Mouse (Mus musculus) midbrain, embryonic 13.5 days (tissue): ENCODE measurements around the gene Ogfod3. TPM values are rescaled to one million over a fixed set of nuclear protein-coding genes. Genes with fewer than 3 reads are reported as not detected.

Source experiments
- ATAC-seq: fragments of 200-750 bp; cut with Nextera tagmentation; 2 replicates; pipeline ENCODE4 v1.8.0; 2017; ENCODE audit warnings: mild to moderate bottlenecking, moderate TSS enrichment, moderate library complexity
- H3K27ac ChIP-seq: fragments of 300-500 bp; sonication (generic); 2 replicates; pipeline ENCODE4 v1.5.1; 2015; ENCODE audit warnings: inconsistent platforms, mild to moderate bottlenecking, moderate library complexity
- H3K27me3 ChIP-seq: fragments of 300-500 bp; sonication (generic); 2 replicates; pipeline ENCODE4 v1.6.1; 2015; ENCODE audit warnings: mild to moderate bottlenecking, inconsistent platforms
- H3K36me3 ChIP-seq: fragments of 300-500 bp; sonication (generic); 2 replicates; pipeline ENCODE4 v1.6.1; 2015; ENCODE audit warnings: mild to moderate bottlenecking, inconsistent platforms
- H3K4me1 ChIP-seq: fragments of 300-500 bp; sonication (generic); replicated peaks from 2 replicates; pipeline ENCODE4 v1.6.1; 2015; ENCODE audit warnings: inconsistent platforms
- H3K4me2 ChIP-seq: fragments of 300-500 bp; sonication (generic); replicated peaks from 2 replicates; pipeline ENCODE4 v1.6.1; 2015; ENCODE audit warnings: moderate library complexity, mild to moderate bottlenecking, inconsistent platforms
- H3K4me3 ChIP-seq: fragments of 300-500 bp; sonication (generic); replicated peaks from 2 replicates; pipeline ENCODE4 v1.5.1; 2015; ENCODE audit warnings: mild to moderate bottlenecking, inconsistent platforms
- H3K9ac ChIP-seq: fragments of 300-500 bp; sonication (generic); replicated peaks from 2 replicates; pipeline ENCODE4 v1.6.1; 2015; ENCODE audit warnings: mild to moderate bottlenecking, inconsistent platforms
- H3K9me3 ChIP-seq: fragments of 300-500 bp; sonication (generic); 2 replicates; pipeline ENCODE4 v1.6.1; 2016; ENCODE audit warnings: mild to moderate bottlenecking, inconsistent platforms
- WGBS: fragments of 180-500 bp; shearing (Covaris S2); methylation state at CpG from one replicate; pipeline ENCODE4 v1.1.7; 2015; 5-methylcytosine and 5-hydroxymethylcytosine counted together
- polyA plus RNA-seq: library from polyadenylated mRNA; unstranded; fragments of >200 nt; fragmentation: Nextera tagmentation; extraction: Ambion mirVana; gene quantifications from 2 replicates; pipeline ENCODE4 v1.2.1, GENCODE M21; 2015

Ogfod3 gene
- polyA plus RNA-seq, 1 experiment from 2014 or later = 22.9 TPM

DNA sequence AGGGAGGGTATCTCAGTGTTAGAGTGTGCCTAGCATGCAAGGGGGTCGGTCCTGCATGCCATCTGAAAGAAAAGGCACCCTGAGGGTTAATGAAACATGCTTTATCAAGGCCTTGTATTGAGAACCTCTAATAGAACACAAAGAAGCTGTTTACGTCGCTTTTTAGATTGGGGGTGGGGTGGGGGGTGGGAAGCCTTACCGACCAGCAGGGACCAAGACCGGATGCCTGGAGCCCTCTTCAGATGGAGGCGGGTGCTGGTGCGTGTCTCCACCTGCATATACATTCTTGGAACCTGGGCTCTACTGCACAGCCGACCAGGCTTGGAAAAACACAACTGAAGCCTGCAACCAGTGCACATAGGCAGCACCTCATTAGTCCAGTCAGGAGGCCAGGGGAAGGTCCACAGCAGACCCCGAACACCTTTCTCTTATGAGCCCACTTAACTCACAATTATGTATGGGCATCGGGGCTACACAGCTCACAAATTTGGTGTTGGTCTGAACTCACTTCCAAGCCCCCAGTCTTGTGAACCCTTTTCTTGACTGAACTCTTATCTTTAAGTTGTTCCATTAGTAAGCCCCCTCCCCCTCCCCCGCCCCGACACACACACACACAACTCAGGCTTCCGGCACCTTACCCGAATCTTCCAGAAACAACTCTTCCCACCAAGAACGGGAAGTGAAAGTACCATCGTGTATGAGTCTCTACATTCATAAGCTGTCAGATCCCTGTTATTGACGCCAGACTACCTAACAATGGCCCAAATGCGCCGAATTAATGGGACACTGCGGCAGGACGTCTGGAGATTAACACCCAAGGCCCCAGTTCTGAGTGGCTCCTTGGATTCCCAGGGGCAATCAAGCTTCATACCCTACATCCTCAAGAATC is 23.9 kb upstream of the Ogfod3 start:
- WGBS = 30% methylated on average over 21 of the region's 21 CpGs
- Histone ChIP-seq H3K4me3 (peak overlapping the region; percentile 68), H3K36me3 (peaks cover 38% of the 10 kb centered on the region), H3K27me3 (no peaks in the 10 kb centered on the region), H3K4me1 (peaks cover 26% of the 10 kb centered on the region), H3K27ac (peak overlapping the region; percentile 57), H3K4me2 (peak overlapping the region; percentile 70), H3K9me3 (no peaks in the 10 kb centered on the region), H3K9ac (peak overlapping the region; percentile 72)
- ATAC-seq = peak; percentile 53

DNA sequence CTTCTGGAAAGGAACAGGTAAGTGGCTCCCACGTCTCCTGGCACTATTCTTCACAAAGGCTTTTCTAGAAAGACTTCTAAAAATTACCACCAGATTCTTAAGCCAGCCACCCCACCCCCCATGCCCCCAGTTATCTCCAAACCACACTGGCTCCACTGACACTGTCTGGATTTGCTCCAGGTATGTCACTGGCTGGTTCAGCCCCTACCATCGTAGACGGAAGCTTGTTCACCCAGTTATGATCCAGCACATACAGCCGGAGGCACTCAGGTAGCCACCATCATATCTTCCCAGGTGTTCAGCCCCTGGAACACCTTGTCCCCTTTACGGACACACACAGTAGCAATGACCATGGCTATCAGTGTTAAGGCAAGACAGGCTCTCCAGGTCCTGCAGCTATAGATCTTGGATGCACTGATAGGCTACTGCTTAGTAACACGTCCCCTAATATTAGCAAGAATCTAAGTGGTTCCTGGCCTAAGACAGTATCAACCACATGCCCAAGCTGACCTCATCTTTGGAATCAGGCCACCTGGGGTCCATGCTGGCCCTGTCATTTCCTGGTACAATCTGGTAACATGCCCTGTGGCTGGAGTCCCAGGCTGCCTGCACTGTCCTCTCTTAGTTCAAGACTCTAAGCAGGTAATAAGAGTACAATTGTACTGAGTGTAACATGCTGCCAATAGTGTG is 17.0 kb upstream of the Ogfod3 start:
- WGBS = 91% methylated on average over 6 of the region's 6 CpGs
- Histone ChIP-seq H3K27ac (no peak overlapping the region), H3K9ac (no peak overlapping the region), H3K4me1 (no peaks in the 10 kb centered on the region), H3K27me3 (no peaks in the 10 kb centered on the region), H3K9me3 (no peaks in the 10 kb centered on the region), H3K4me3 (no peak overlapping the region), H3K4me2 (no peak overlapping the region), H3K36me3 (peaks cover 95% of the 10 kb centered on the region)
- no peak for ATAC-seq

DNA sequence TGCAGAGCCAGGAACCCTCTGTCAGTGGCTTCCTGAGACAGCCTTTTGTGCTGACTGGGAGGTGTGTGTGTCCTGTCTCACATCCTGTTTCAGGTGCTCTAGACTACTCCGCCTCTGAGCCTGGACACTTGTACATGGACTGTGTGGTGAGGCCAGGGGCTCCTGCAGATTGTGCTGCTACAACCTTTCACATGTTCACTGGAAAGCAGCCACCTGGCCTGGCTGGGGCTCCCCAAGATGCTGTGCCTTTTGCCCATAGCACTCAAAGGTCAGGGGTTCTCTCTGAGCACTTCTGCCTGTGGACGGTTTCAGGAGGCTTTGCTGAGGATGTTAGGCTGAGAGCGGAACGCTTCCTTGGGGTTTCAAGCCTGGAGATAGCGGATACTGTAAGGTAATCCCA is 16.3 kb upstream of the Ogfod3 start:
- no peak for ATAC-seq
- no peak overlapping the region for H3K27ac ChIP-seq
- H3K9ac ChIP-seq = no peak overlapping the region
- H3K4me2 ChIP-seq = no peak overlapping the region
- peaks cover 95% of the 10 kb centered on the region for H3K36me3 ChIP-seq
- no peaks in the 10 kb centered on the region for H3K27me3 ChIP-seq
- H3K9me3 ChIP-seq = no peaks in the 10 kb centered on the region
- H3K4me3 ChIP-seq = no peak overlapping the region
- WGBS = 92% methylated on average over 5 of the region's 5 CpGs
- H3K4me1 ChIP-seq = no peaks in the 10 kb centered on the region

DNA sequence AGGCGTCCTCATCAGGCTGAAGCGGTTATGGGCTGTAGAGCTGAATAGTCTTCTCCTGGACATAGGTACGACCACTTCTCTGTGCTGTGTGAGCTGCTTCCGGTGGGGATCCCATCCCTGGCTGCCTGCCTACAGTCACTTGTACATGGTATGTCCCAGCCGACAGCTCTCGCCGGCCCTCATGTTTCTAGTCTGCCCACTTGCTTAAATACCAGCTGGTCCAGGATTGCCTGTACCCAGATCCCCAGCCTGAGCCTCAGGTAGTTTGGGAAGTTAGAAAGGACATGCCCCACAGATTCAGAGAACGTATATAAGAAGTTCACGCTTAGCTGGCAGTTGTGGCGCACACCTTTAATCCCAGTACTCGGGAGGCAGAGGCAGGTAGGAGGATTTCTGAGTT is 15.3 kb upstream of the Ogfod3 start:
- 92% methylated on average over 11 of the region's 11 CpGs for WGBS
- H3K4me1 ChIP-seq = no peaks in the 10 kb centered on the region
- H3K9ac ChIP-seq = no peak overlapping the region
- H3K4me3 ChIP-seq = no peak overlapping the region
- no peak overlapping the region for H3K4me2 ChIP-seq
- H3K36me3 ChIP-seq = peaks cover 90% of the 10 kb centered on the region
- H3K9me3 ChIP-seq = no peaks in the 10 kb centered on the region
- no peaks in the 10 kb centered on the region for H3K27me3 ChIP-seq
- no peak overlapping the region for H3K27ac ChIP-seq
- no peak for ATAC-seq

DNA sequence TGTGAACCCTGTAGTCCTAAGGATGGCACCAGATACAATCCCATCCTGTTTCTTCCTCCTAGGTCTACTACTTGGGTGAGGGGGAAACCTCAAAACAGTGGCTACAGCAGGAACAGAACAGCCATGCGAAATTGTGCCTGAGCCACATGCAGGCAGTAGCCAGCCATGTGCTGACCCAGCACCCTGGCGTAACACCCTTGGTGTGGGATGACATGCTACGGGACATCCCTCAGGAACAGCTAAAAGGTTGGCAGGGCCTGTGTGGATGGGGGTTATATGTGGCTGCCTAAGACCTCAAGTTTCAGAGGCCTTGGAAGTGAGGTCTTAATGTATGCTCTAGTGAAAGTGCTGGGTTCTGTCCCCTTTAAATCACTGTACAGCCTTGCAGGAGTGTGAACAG is 12.3 kb upstream of the Ogfod3 start:
- H3K27me3 ChIP-seq = no peaks in the 10 kb centered on the region
- H3K36me3 ChIP-seq = peaks cover 74% of the 10 kb centered on the region
- no peak overlapping the region for H3K4me3 ChIP-seq
- no peaks in the 10 kb centered on the region for H3K9me3 ChIP-seq
- H3K27ac ChIP-seq = no peak overlapping the region
- H3K4me2 ChIP-seq = no peak overlapping the region
- no peak overlapping the region for H3K9ac ChIP-seq
- WGBS = 99% methylated on average over 3 of the region's 3 CpGs
- H3K4me1 ChIP-seq = no peaks in the 10 kb centered on the region
- ATAC-seq = no peak

DNA sequence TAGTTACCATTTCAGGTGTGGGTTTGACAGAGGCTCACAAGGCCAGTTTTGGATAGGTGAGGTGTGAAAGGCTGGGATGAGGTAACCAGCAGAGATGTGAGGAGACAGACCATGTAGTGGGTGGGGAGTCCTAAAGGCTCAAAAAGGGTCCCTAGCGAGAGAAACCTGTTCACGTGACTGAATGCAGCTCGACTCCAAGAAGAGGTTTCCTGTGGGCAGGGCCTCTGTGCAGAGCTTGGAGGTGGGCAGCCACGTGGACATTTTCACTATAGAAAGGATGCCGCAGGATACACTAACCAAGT is 701 bp downstream of the Ogfod3 start:
- no peak for ATAC-seq
- H3K36me3 ChIP-seq = peaks cover 10% of the 10 kb centered on the region
- WGBS = 4% methylated on average over 5 of the region's 5 CpGs
- peak overlapping the region; percentile 73 for H3K4me3 ChIP-seq
- H3K4me1 ChIP-seq = peaks cover 16% of the 10 kb centered on the region
- peak overlapping the region; percentile 71 for H3K4me2 ChIP-seq
- peak overlapping the region; percentile 92 for H3K27ac ChIP-seq
- H3K9ac ChIP-seq = peak overlapping the region; percentile 84
- H3K9me3 ChIP-seq = no peaks in the 10 kb centered on the region
- no peaks in the 10 kb centered on the region for H3K27me3 ChIP-seq

DNA sequence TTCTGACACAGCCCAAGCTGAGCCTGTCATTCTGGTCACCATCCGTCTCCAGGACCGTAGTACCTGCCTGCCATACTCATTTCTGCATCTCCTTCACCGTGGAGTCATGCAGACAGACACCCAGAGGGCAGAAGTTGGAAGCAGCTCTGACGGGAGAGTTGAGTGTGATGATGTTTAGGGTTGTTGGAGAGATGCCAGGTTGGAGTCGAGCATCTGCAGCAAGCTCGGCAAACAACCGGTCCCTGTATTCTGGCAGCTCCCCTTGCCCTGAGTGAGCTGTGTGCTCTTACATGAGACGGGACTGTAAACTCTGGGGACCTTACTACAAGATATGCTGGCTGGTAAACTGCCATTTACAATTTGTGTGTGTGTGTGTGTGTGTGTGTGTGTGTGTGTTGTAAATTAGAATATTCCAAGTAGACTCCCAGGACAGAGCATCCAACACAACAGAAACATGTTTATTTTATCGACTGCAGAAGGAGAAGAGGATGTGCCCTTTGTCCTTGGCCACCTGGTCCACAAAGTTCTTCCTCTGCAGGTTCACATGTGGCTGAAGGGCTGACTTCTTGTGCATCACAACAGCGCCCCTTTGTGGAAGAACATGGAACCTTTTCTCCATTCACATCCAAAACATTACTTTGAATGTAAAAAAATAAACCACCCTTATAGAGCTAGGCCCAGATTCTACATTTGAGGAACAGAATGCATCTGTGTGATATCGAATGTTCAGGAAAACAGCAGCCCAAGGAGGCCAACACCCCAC is 2.9 kb downstream of the Ogfod3 start:
- Histone ChIP-seq H3K27me3 (no peaks in the 10 kb centered on the region), H3K36me3 (no peaks in the 10 kb centered on the region), H3K4me2 (no peak overlapping the region), H3K4me3 (no peak overlapping the region), H3K9me3 (no peaks in the 10 kb centered on the region), H3K27ac (no peak overlapping the region), H3K4me1 (peaks cover 16% of the 10 kb centered on the region), H3K9ac (no peak overlapping the region)
- WGBS = 66% methylated on average over 11 of the region's 11 CpGs
- ATAC-seq = no peak

DNA sequence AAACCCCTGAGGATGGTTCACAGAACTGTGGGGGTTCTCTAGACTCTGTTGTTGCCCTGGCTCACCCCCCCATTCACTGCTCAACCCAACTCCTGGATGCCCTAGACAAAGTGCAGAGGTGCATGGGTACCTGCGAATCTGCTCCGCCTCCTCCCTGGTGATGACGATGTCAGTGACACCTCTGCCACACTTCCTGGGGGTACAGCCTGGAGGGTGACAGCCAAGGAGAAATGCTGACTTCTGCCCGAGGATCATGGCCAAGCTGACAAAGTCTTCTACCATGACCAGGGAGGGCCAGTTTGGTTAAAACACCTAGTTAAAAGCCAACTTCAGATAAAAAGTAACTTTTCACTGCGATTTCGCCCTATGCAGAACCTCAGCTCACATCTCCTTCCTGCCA is 3.7 kb downstream of the Ogfod3 start:
- Histone ChIP-seq H3K9ac (no peak overlapping the region; the same call in 1 of the 2 replicates), H3K27ac (no peak overlapping the region), H3K4me2 (no peak overlapping the region), H3K4me3 (no peak overlapping the region), H3K4me1 (peaks cover 16% of the 10 kb centered on the region), H3K9me3 (no peaks in the 10 kb centered on the region), H3K27me3 (no peaks in the 10 kb centered on the region), H3K36me3 (peaks cover 7% of the 10 kb centered on the region)
- ATAC-seq = no peak
- 91% methylated on average over 6 of the region's 6 CpGs for WGBS

DNA sequence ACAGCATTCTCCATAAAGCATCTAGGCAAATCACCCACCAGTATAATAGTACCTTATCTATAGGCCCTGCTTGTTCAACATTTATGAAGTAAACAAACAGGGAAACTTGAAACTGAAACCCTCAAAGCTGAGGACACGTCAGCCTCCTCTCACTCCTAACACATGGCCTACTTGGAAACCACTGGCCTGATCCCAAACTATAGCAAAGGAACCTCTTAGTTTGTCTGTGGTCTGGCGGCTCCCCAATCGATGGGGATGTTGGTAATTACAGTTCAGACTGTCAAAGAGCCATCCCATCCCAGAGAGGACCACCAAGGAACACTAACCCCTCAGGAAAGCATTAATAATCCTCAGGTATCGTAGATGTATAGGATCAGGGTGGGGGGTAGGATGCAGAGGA is 4.7 kb downstream of the Ogfod3 start:
- H3K27me3 ChIP-seq = no peaks in the 10 kb centered on the region
- ATAC-seq = no peak
- H3K4me3 ChIP-seq = no peak overlapping the region
- no peak overlapping the region for H3K4me2 ChIP-seq
- H3K36me3 ChIP-seq = peaks cover 13% of the 10 kb centered on the region
- no peak overlapping the region for H3K9ac ChIP-seq
- H3K27ac ChIP-seq = no peak overlapping the region
- peaks cover 10% of the 10 kb centered on the region; the same call in 1 of the 2 replicates for H3K4me1 ChIP-seq
- WGBS = 81% methylated on average over 4 of the region's 4 CpGs
- H3K9me3 ChIP-seq = no peaks in the 10 kb centered on the region

DNA sequence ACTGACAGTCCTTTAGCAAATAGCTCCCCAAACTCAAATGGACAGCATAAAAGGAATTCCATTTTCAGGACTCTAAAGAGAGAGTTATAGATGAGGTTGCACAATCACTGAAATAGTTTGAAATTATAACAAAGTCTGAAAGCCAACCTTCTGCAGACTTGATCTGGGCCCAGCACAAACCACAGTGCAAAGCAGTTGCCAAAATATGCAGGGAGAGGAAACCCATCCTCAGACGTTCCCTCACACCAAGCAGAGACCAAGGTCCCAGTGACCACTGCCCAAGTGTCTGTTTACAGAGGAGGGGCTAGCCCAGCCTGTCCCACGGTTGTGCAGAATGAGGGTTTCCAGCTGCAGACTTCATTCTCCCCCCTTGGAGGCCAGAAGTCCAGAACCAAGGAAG is 5.9 kb downstream of the Ogfod3 start:
- no peak overlapping the region for H3K4me3 ChIP-seq
- no peak for ATAC-seq

DNA sequence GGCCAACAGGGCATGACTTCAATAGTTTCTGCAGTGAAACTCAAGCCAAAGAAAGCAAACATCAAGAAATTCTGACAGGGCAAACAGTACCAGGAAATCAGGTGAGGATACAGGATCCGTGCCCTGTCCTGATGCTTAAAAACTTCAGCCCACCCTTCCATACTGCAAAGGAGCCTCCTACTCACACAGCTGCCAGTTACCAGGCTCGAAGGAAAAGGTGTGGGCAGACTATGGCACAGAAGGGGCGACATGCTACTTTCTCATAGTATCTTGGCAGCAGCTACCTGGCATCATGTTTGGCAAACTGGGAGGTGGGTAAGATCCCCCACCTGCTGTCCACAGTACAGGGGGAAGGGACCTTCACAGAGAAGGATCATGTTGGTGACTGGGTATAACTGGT is 11.1 kb downstream of the Ogfod3 start:
- ATAC-seq = no peak
- H3K9ac ChIP-seq = no peak overlapping the region
- no peaks in the 10 kb centered on the region for H3K4me1 ChIP-seq
- no peak overlapping the region for H3K27ac ChIP-seq
- H3K4me2 ChIP-seq = no peak overlapping the region
- 78% methylated on average over 3 of the region's 3 CpGs for WGBS
- peaks cover 30% of the 10 kb centered on the region for H3K36me3 ChIP-seq
- no peaks in the 10 kb centered on the region for H3K9me3 ChIP-seq
- no peak overlapping the region for H3K4me3 ChIP-seq
- no peaks in the 10 kb centered on the region for H3K27me3 ChIP-seq

More for the DNA sequence above, 5.9 kb downstream of the Ogfod3 start:
- no peaks in the 10 kb centered on the region for H3K27me3 ChIP-seq
- no peak overlapping the region for H3K4me2 ChIP-seq
- WGBS = 63% methylated on average over 2 of the region's 2 CpGs
- peaks cover 5% of the 10 kb centered on the region; the same call in 1 of the 2 replicates for H3K4me1 ChIP-seq
- H3K36me3 ChIP-seq = peaks cover 19% of the 10 kb centered on the region
- no peak overlapping the region for H3K9ac ChIP-seq
- no peaks in the 10 kb centered on the region for H3K9me3 ChIP-seq
- no peak overlapping the region for H3K27ac ChIP-seq

DNA sequence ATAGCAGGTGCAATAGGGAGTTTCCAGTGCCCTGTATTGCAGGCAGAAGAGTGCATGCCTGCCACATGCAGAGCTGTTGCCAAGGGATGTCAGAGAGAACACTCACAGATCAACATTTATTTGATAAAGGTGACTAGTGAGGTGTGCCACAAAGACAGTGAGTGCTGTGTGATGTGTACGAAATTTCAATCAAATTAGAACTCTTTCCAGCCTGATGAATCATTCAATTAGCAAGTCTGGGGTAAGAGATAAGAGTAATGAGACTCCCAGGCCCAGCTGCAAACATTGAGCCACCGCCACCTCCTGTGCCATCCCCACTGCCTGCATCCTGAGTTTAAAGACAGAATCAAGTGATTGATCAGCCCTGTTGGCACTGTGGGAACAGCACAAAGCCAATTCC is 11.8 kb downstream of the Ogfod3 start:
- WGBS = 83% methylated on average over 2 of the region's 2 CpGs
- ATAC-seq = no peak

More for the DNA sequence above, 11.8 kb downstream of the Ogfod3 start:
- Histone ChIP-seq H3K27me3 (no peaks in the 10 kb centered on the region), H3K9me3 (no peaks in the 10 kb centered on the region), H3K9ac (no peak overlapping the region), H3K27ac (no peak overlapping the region), H3K4me3 (no peak overlapping the region), H3K4me2 (no peak overlapping the region), H3K36me3 (peaks cover 30% of the 10 kb centered on the region), H3K4me1 (no peaks in the 10 kb centered on the region)
